Mouse (Mus musculus) cerebellum, adult 2 months (tissue): ENCODE data around the gene Prrg2.

Experiments used
- CTCF ChIP-seq: fragments of 200-500 bp; IDR thresholded peaks from 2 replicates; pipeline ENCODE4 v1.5.1; 2011; ENCODE audit warnings: low read depth, mild to moderate bottlenecking, control low read depth, low read length, moderate library complexity, borderline replicate concordance; ENCODE audit not compliant: insufficient read depth
- POLR2A ChIP-seq: fragments of 200-500 bp; IDR thresholded peaks from 2 replicates; pipeline ENCODE4 v1.6.1; 2011; ENCODE audit warnings: low read length, control low read depth, borderline replicate concordance; ENCODE audit not compliant: insufficient read depth

GRCm38 (mm10) chr7:45036702-45037101 lies 25.8 kb downstream of the Prrg2 start:
- TF ChIP-seq CTCF (no peak), POLR2A (no peak)
